8 mouse cellular contexts compared by ENCODE assay signal in the genomic region with DNA sequence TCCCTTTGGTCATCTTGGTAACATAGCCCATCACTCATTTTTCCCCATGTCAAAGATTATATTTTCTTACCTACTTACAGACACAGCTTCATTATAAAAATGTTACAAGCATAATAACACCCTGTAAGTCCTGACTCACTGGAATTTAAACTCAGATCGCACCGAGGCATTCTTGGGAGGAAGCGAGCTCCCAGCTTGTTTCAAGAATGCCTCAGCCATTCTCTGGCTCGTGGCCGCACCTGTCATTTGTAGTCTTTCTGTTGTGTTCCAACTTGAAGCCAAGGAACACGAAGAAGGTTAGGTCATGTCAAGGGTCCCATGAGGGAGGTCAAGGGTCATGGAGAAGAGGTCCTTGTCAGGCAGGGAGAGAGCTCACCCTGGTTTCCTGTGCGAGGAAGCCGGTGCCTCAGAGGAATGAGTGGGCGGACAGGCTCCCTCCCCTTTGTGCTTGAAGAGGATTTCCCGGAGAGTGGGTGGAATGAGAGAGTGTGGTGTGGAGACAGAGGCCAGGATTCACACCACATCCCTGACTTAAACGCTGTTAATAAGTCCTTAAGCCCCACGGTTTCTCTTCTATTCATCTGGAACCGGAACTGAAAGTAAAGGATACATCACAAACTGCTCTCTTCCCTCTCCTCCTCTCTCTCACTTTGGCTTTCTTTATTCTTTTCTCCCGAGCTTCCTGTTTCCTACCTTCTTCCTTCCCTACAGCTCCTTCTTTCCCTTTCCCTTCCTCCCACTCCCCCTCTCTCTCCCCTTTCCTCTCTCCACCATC.
A peak's percentile ranks its signal among the peaks of the same experiment; 100 is the strongest.
DNase-seq lines count a peak whose midpoint lies in the region; ATAC-seq and TF ChIP-seq lines count a peak whose summit lies in the region.

No protein-coding gene starts in this region.

- H3K4me2 ChIP-seq in liver, embryonic 11.5 days, result no peak overlapping the region

- H3K9ac ChIP-seq in liver, adult 2 months (ENCODE audit: low read depth, low read length), result no peak overlapping the region
- no peak overlapping the region for H3K9ac ChIP-seq in liver, embryonic 11.5 days (ENCODE audit: low read depth, low read length)

- 0 out of 2 replicates have a peak overlapping the region, but pooled peaks have one; percentile 19 for H3K27ac ChIP-seq in liver, adult 2 months (replicated peaks; ENCODE audit: insufficient read depth, low read depth, low read length)
- H3K27ac ChIP-seq in liver, embryonic 11.5 days (ENCODE audit: low read depth, low read length), result no peak overlapping the region
- H3K27ac ChIP-seq in thymus, adult 2 months (ENCODE audit: control insufficient read depth, insufficient read depth, low read length), result no peak overlapping the region

- no peak overlapping the region for H3K4me3 ChIP-seq in liver, adult 2 months (ENCODE audit: insufficient read depth, low read depth, low read length)
- H3K4me3 ChIP-seq in liver, embryonic 11.5 days (ENCODE audit: low read depth, low read length), result no peak overlapping the region
- no peak overlapping the region for H3K4me3 ChIP-seq in thymus, adult 2 months (ENCODE audit: control insufficient read depth, insufficient read depth, low read length)

- no peak for ATAC-seq in liver, embryonic 11.5 days (replicated peaks; ENCODE audit: low FRiP score)
- ATAC-seq in common myeloid progenitor, adult 5-6 weeks (replicated peaks; ENCODE audit: low read depth, poor library complexity, severe bottlenecking), result peak; percentile 34
- peak; percentile 79 for ATAC-seq in inflammation-experienced regulatory T-cells, adult 6 months

- WGBS in liver, adult 2 months, result 42% methylated on average over 14 of the region's 14 CpGs
- WGBS in liver, embryonic 11.5 days, result 34% methylated on average over 14 of the region's 14 CpGs
- WGBS in thymus, adult 2 months, result 26% methylated on average over 14 of the region's 14 CpGs

- DNase-seq in liver, adult 2 months (ENCODE audit: extremely low read depth, low read depth, low spot score), result peak; percentile 22
- DNase-seq in liver, embryonic 11.5 days (ENCODE audit: low spot score), result no peak
- DNase-seq in lung, postnatal 36 days, result peak; percentile 19
- no peak for DNase-seq in gastrocnemius, adult 18-20 months (ENCODE audit: low spot score)
- no peak for DNase-seq in thymus, adult 2 months
- no peak for DNase-seq in spleen, postnatal 14 days (ENCODE audit: low spot score in 2 of 2)

- H3K36me3 ChIP-seq in liver, adult 2 months (ENCODE audit: control insufficient read depth, insufficient read depth, low read length), result no peaks in the 10 kb centered on the region
- no peaks in the 10 kb centered on the region for H3K36me3 ChIP-seq in liver, embryonic 11.5 days (ENCODE audit: control insufficient read depth, insufficient read depth, low read length)
- no peaks in the 10 kb centered on the region for H3K36me3 ChIP-seq in thymus, adult 2 months (ENCODE audit: control insufficient read depth, insufficient read depth, low read length)

- no peak for TF ChIP-seq CTCF in liver, adult 2 months (IDR thresholded peaks at IDR 0.05; ENCODE audit: low read depth, low read length)
- no peak for TF ChIP-seq CTCF in thymus, adult 2 months (IDR thresholded peaks at IDR 0.05; ENCODE audit: borderline replicate concordance, control insufficient read depth, extremely low read depth, insufficient read depth, low read length, poor library complexity)

- no peaks in the 10 kb centered on the region for H3K9me3 ChIP-seq in liver, embryonic 11.5 days (ENCODE audit: control insufficient read depth, low read length)

- no peaks in the 10 kb centered on the region for H3K27me3 ChIP-seq in liver, adult 2 months (ENCODE audit: control insufficient read depth, insufficient read depth, low read length)
- H3K27me3 ChIP-seq in liver, embryonic 11.5 days (replicated peaks; ENCODE audit: control insufficient read depth, insufficient read depth, low read length), result no peaks in the 10 kb centered on the region
- no peaks in the 10 kb centered on the region for H3K27me3 ChIP-seq in thymus, adult 2 months (ENCODE audit: control insufficient read depth, insufficient read depth, low read length)

- peaks cover 3% of the 10 kb centered on the region for H3K4me1 ChIP-seq in liver, adult 2 months (ENCODE audit: control insufficient read depth, insufficient read depth, low read length)
- no peaks in the 10 kb centered on the region for H3K4me1 ChIP-seq in liver, embryonic 11.5 days (replicated peaks; ENCODE audit: control insufficient read depth, insufficient read depth, low read length)
- H3K4me1 ChIP-seq in thymus, adult 2 months (replicated peaks; ENCODE audit: control insufficient read depth, insufficient read depth, low read length), result peaks cover 6% of the 10 kb centered on the region

- no peak for TF ChIP-seq POLR2A in liver, adult 2 months (IDR thresholded peaks at IDR 0.05; ENCODE audit: extremely low read depth, insufficient read depth, low read length)
- no peak for TF ChIP-seq POLR2A in thymus, adult 2 months (IDR thresholded peaks at IDR 0.05; ENCODE audit: control insufficient read depth, extremely low read depth, insufficient read depth, low read length, poor library complexity)

- H3K79me2 ChIP-seq in liver, adult 2 months (ENCODE audit: control insufficient read depth, insufficient read depth, low read length), result no peaks in the 10 kb centered on the region

Comparison
In these comparisons a context has a peak if more than half of its experiments do, and no peak if none do; other contexts are left out.
1. DNase-seq: peak in liver, adult 2 months (single experiment) and lung, postnatal 36 days (single experiment); none in liver, embryonic 11.5 days (single experiment), gastrocnemius, adult 18-20 months (single experiment), thymus, adult 2 months (single experiment) and spleen, postnatal 14 days (0 of 2).